Comparison of ENCODE assay signal across 16 mouse cellular contexts in the genomic region with DNA sequence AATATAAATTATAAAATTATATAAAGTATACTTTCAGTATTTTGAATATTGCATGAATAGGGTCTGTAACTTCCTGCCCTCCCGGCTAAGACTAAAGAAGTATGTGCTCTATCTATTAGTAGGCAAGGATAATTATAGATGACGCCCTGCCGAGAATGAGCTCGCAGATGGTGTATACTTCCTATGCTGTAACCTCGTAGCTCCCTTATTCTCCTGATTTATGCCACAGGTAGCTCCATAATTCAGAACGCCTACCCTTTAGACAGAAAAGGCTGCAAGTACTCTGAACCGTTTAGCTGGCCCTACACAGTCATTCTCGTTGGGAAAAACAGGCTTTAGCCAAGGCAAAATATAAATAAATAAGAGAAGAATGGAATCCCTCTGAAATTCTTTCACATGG.
DNase-seq lines count a peak whose midpoint lies in the region; ATAC-seq and TF ChIP-seq lines count a peak whose summit lies in the region.
"Had no signal": no experiment of that assay in that cellular context is flagged by ENCODE, and none has a peak within 500 bp of the region (broad histone marks: within the 10 kb centered on the region; RNA-seq: fewer than 3 reads in every experiment).

No protein-coding gene starts in this region.

- H3K4me3 ChIP-seq in hindbrain, embryonic 10.5 days: no peak overlapping the region
- H3K4me3 ChIP-seq in hindbrain, postnatal 0 days (ENCODE audit: low read length): no peak overlapping the region
- H3K4me3 ChIP-seq in embryonic facial prominence, embryonic 11.5 days (ENCODE audit: low read depth, low read length): no peak overlapping the region
- no peak overlapping the region for H3K4me3 ChIP-seq in forebrain, embryonic 14.5 days (ENCODE audit: low read depth, low read length)
- no peak overlapping the region for H3K4me3 ChIP-seq in midbrain, embryonic 14.5 days (replicated peaks; ENCODE audit: low read depth, low read length)
- H3K4me3 ChIP-seq: intestine, embryonic 15.5 days; kidney, embryonic 15.5 days; limb, embryonic 15.5 days had no signal

- no peaks in the 10 kb centered on the region for H3K27me3 ChIP-seq in hindbrain, embryonic 10.5 days (ENCODE audit: insufficient read depth, poor library complexity, severe bottlenecking)
- no peaks in the 10 kb centered on the region for H3K27me3 ChIP-seq in hindbrain, postnatal 0 days (ENCODE audit: insufficient read depth, low read length)
- no peaks in the 10 kb centered on the region for H3K27me3 ChIP-seq in embryonic facial prominence, embryonic 11.5 days (ENCODE audit: control insufficient read depth, insufficient read depth, low read length)
- no peaks in the 10 kb centered on the region; the same call in 1 of the 2 replicates for H3K27me3 ChIP-seq in forebrain, embryonic 14.5 days (replicated peaks; ENCODE audit: control insufficient read depth, insufficient read depth, low read length)
- H3K27me3 ChIP-seq in midbrain, embryonic 14.5 days (ENCODE audit: control insufficient read depth, insufficient read depth, low read length): no peaks in the 10 kb centered on the region
- H3K27me3 ChIP-seq: intestine, embryonic 15.5 days; kidney, embryonic 15.5 days; limb, embryonic 15.5 days had no signal

- H3K36me3 ChIP-seq in hindbrain, embryonic 10.5 days: no peaks in the 10 kb centered on the region
- no peaks in the 10 kb centered on the region for H3K36me3 ChIP-seq in hindbrain, postnatal 0 days (ENCODE audit: insufficient read depth, low read length)
- no peaks in the 10 kb centered on the region for H3K36me3 ChIP-seq in embryonic facial prominence, embryonic 11.5 days (replicated peaks; ENCODE audit: control insufficient read depth, insufficient read depth, low read depth, low read length)
- H3K36me3 ChIP-seq in forebrain, embryonic 14.5 days (ENCODE audit: control insufficient read depth, insufficient read depth, low read length): no peaks in the 10 kb centered on the region
- no peaks in the 10 kb centered on the region for H3K36me3 ChIP-seq in midbrain, embryonic 14.5 days (ENCODE audit: control insufficient read depth, insufficient read depth, low read length)
- H3K36me3 ChIP-seq: intestine, embryonic 15.5 days; kidney, embryonic 15.5 days; limb, embryonic 15.5 days had no signal

- no peak for DNase-seq in hindbrain, embryonic 10.5 days (ENCODE audit: low spot score)
- DNase-seq in hindbrain, postnatal 0 days (ENCODE audit: low spot score): no peak
- DNase-seq in embryonic facial prominence, embryonic 11.5 days (ENCODE audit: low spot score): no peak
- DNase-seq in forebrain, embryonic 14.5 days (ENCODE audit: low spot score): peak; percentile 14
- DNase-seq in midbrain, embryonic 14.5 days: no peak
- DNase-seq in ovary, adult 18-20 months (ENCODE audit: low spot score): no peak
- DNase-seq in ovary, postnatal 36 days (ENCODE audit: low spot score): no peak
- DNase-seq: cerebellum, postnatal 14 days; heart, adult 18-20 months; lung, adult 18-20 months; lung, postnatal 36 days had no signal

- H3K27ac ChIP-seq in hindbrain, embryonic 10.5 days: peak overlapping the region; percentile 84
- H3K27ac ChIP-seq in hindbrain, postnatal 0 days: no peak overlapping the region
- H3K27ac ChIP-seq in embryonic facial prominence, embryonic 11.5 days (replicated peaks; ENCODE audit: low read depth, low read length): peak overlapping the region; percentile 35; the same call in 1 of the 2 replicates
- no peak overlapping the region for H3K27ac ChIP-seq in forebrain, embryonic 14.5 days (ENCODE audit: low read depth, low read length)
- H3K27ac ChIP-seq in midbrain, embryonic 14.5 days (replicated peaks; ENCODE audit: low read depth, low read length): 0 out of 2 replicates have a peak overlapping the region, but pooled peaks have one; percentile 21
- H3K27ac ChIP-seq: intestine, embryonic 15.5 days; limb, embryonic 15.5 days had no signal

- H3K9me3 ChIP-seq in hindbrain, embryonic 10.5 days: no peaks in the 10 kb centered on the region
- no peaks in the 10 kb centered on the region for H3K9me3 ChIP-seq in hindbrain, postnatal 0 days (ENCODE audit: low read length)
- H3K9me3 ChIP-seq in embryonic facial prominence, embryonic 11.5 days (replicated peaks; ENCODE audit: control insufficient read depth, low read length): no peaks in the 10 kb centered on the region
- H3K9me3 ChIP-seq in forebrain, embryonic 14.5 days (replicated peaks; ENCODE audit: control insufficient read depth, low read length): no peaks in the 10 kb centered on the region
- H3K9me3 ChIP-seq in midbrain, embryonic 14.5 days (ENCODE audit: control insufficient read depth, low read length): no peaks in the 10 kb centered on the region
- H3K9me3 ChIP-seq: intestine, embryonic 15.5 days; kidney, embryonic 15.5 days; limb, embryonic 15.5 days had no signal

- ATAC-seq in hindbrain, postnatal 0 days: no peak
- ATAC-seq in embryonic facial prominence, embryonic 11.5 days (replicated peaks; ENCODE audit: insufficient number of reproducible peaks, low FRiP score, low TSS enrichment, low read depth): 0 out of 2 replicates have a peak, but pooled peaks have one; percentile 5
- ATAC-seq in forebrain, embryonic 14.5 days: peak; percentile 24
- peak; percentile 31 for ATAC-seq in midbrain, embryonic 14.5 days (ENCODE audit: low FRiP score, low TSS enrichment)
- no peak for ATAC-seq in inflammation-experienced regulatory T-cells, adult 6 months
- ATAC-seq: intestine, embryonic 15.5 days; Patski had no signal

- no peak overlapping the region for H3K4me2 ChIP-seq in hindbrain, postnatal 0 days (ENCODE audit: low read depth, low read length)
- no peak overlapping the region for H3K4me2 ChIP-seq in embryonic facial prominence, embryonic 11.5 days (ENCODE audit: low read depth, low read length)
- no peak overlapping the region; the same call in 1 of the 2 replicates for H3K4me2 ChIP-seq in forebrain, embryonic 14.5 days (ENCODE audit: low read length)
- H3K4me2 ChIP-seq in midbrain, embryonic 14.5 days (ENCODE audit: low read length): no peak overlapping the region
- H3K4me2 ChIP-seq: intestine, embryonic 15.5 days; kidney, embryonic 15.5 days; limb, embryonic 15.5 days had no signal

- peaks cover 32% of the 10 kb centered on the region for H3K4me1 ChIP-seq in hindbrain, embryonic 10.5 days (replicated peaks)
- H3K4me1 ChIP-seq in hindbrain, postnatal 0 days (ENCODE audit: insufficient read depth, low read length): no peaks in the 10 kb centered on the region
- H3K4me1 ChIP-seq in embryonic facial prominence, embryonic 11.5 days (ENCODE audit: control insufficient read depth, insufficient read depth, low read length): no peaks in the 10 kb centered on the region
- H3K4me1 ChIP-seq in forebrain, embryonic 14.5 days (ENCODE audit: control insufficient read depth, insufficient read depth, low read length): peaks cover 15% of the 10 kb centered on the region
- H3K4me1 ChIP-seq in midbrain, embryonic 14.5 days (ENCODE audit: control insufficient read depth, insufficient read depth, low read length): peaks cover 19% of the 10 kb centered on the region
- H3K4me1 ChIP-seq: intestine, embryonic 15.5 days; limb, embryonic 15.5 days had no signal

- TF ChIP-seq CTCF in hindbrain, postnatal 0 days (IDR thresholded peaks at IDR 0.05; ENCODE audit: low read depth): no peak

- 46% methylated on average over 8 of the region's 8 CpGs for WGBS in hindbrain, embryonic 10.5 days
- 21% methylated on average over 8 of the region's 8 CpGs for WGBS in hindbrain, postnatal 0 days
- 23% methylated on average over 8 of the region's 8 CpGs for WGBS in embryonic facial prominence, embryonic 11.5 days
- WGBS in forebrain, embryonic 14.5 days: 21% methylated on average over 8 of the region's 8 CpGs
- 28% methylated on average over 8 of the region's 8 CpGs for WGBS in midbrain, embryonic 14.5 days

- H3K9ac ChIP-seq in hindbrain, postnatal 0 days (replicated peaks; ENCODE audit: low read length): no peak overlapping the region
- H3K9ac ChIP-seq in embryonic facial prominence, embryonic 11.5 days (replicated peaks; ENCODE audit: low read length): no peak overlapping the region
- no peak overlapping the region for H3K9ac ChIP-seq in forebrain, embryonic 14.5 days (ENCODE audit: low read length)
- no peak overlapping the region for H3K9ac ChIP-seq in midbrain, embryonic 14.5 days (replicated peaks; ENCODE audit: low read length)
- H3K9ac ChIP-seq: intestine, embryonic 15.5 days; kidney, embryonic 15.5 days; limb, embryonic 15.5 days had no signal

Comparison
In these comparisons a context has a peak if more than half of its experiments do, and no peak if none do; other contexts are left out.
1. H3K27ac ChIP-seq: peak in hindbrain, embryonic 10.5 days (single experiment), embryonic facial prominence, embryonic 11.5 days (single experiment) and midbrain, embryonic 14.5 days (single experiment); none in hindbrain, postnatal 0 days (single experiment) and forebrain, embryonic 14.5 days (single experiment).
2. ATAC-seq: peak in embryonic facial prominence, embryonic 11.5 days (single experiment), forebrain, embryonic 14.5 days (single experiment) and midbrain, embryonic 14.5 days (single experiment); none in hindbrain, postnatal 0 days (single experiment) and inflammation-experienced regulatory T-cells, adult 6 months (single experiment).